Mouse (Mus musculus) layer of hippocampus, postnatal 36 days (tissue): Measurements from ENCODE around the gene Hsp90aa1. TPM values are rescaled to one million over a fixed set of nuclear protein-coding genes. Genes with fewer than 3 reads are reported as not detected.
"Not testable (repeated sequence)": the region's sequence is repeated elsewhere in the genome, so short reads cannot be mapped to it uniquely, and the experiment has no call there.

Experiments
- DNase-seq, 2 experiments: peaks; one replicate each; pipeline ENCODE4 v3.0.0; 2022
- total RNA-seq, 2 experiments: library from RNA; stranded (reverse); gene quantifications; 2 replicates each; pipeline ENCODE4 v1.2.3; 2021

The Hsp90aa1 gene
- 1,000 to 10,000 TPM; 1,068 to 1,130 TPM for total RNA-seq

DNA sequence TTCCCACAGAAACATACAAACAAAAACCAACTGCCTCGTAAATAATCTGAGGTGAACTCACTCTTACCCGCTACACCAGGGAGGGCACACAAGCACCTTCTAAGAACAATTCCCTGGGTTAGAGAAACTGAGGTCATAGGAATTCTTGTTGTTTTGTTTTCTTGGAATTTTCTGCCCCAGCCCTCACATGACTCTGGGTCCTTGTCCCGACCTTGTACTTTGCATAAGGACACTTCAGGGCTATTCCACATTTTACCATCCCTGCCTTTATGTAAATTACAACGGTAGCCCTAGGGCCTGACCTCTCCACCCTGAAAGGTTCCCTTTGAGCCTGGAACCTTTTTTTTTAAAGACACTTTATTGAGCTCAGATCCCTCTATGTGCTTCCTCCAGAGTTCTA, at the start of gene Hsp90aa1:
TSS of gene Hsp90aa1 (minus strand) at position 173 of the 400 bp plus-strand sequence.
- no peak for DNase-seq

DNA sequence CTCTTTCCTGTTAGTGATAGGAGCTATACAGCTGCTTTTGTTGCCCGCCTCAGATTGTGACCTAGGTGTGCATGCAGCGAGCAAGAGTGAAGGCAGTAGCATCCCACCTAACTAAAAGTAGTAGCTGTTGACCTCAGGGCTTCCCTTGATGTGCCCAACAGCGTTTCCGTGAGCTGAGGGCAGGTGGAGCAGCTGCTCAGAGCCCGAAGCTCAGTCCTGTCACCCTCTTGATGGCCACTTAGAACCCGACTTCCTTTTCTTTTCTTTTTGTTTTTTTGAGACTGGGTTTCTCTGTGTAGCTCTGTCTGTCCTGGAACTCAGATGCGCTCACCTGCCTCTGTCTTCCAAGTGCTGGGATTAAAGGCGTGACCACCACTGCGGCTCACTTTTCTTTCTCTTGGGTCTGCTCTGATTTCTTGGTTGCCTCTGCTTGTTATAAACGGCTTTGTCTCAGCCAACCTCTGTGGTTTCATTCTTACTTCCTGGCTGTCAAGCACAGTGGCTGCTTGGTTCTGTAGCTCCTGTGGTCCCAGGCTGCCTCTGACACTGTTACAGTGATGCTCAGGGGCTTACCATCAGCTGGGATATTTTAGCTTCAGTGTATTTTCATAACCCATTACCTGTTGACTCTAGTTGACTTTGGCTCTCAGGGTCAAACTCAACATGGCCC, 48.4 kb upstream of the Hsp90aa1 start:
- no peak for DNase-seq

DNA sequence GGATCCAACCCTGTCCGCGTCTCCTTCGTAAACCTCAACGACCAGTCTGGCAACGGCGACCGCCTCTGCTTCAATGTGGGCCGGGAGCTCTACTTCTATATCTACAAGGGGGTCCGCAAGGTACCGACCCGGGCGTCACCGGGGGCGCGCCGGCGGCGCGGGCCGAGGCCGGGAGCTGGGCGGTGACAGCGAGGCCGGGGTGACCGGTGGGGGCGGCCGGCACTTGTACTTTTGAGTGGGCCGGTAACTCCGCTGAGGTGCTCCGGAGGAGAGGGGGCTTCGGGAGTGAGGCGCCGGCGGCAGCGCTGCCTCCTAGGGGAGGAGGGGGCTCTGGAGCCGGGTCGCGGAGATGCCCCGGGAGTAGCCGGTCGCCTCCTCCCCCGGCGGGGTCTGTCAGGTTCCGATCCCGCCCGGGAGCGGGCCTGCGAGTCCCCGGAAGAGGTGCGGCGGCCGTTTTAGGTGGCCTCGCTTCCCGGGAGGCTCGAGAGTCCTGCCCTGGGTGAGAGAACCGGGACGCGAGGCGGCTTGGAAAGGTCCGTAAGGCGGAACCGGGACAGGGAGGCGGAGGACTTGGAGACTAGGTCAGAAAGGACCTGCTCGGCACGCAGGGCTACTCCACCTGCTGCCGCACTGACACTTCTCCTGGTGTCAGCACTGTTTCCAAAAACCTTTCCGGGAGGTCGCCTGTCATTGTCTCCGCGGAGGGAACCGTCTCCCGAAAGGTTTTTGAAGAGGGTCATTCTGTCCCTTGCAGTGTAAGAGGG, 35.8 kb upstream of the Hsp90aa1 start:
- DNase-seq: no peak

DNA sequence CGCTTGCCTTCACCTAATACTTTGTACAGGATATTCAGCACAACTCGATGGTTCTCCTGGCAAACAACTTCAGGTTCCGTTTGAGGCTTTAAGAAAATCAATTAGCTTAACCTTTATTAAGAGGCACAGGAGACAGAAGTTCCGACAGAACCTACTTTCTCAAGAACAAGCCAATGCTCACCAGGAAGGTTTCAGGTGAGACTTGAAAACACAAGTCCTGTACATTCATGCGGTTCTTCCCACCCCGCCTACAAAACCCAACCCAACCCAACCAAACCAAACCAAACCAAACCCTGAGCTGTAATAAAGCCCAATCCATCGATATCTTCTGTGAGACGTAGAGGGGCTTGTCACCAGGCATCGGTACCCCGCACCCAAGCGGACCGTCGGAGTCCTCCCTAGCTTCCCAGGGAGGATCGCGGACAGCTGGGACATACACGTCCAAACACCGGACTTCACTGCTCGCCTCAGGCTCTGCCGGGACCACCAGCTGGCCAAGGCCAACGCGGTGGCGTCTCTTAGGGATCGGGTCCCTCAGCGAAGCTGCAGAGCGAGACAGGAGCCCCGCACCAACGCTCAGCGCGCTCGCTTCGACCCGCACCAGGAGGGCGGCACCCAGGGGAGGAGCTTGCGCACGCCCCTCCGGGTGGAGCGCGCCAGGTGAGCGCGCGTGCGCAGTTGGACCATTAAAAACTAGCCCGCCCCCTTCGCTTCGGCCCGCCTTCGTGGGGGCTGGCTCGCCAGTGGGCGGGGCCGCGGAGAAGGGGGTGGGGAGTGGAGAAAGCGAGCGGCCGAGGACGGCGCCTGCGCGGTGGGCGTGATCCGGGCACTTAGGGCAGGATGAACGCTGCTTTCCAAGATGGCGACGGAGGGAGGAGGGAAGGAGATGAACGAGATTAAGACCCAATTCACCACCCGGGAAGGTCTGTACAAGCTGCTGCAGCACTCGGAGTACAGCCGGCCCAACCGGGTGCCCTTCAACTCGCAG, 34.9 kb upstream of the Hsp90aa1 start, which contains the start of gene Wdr20:
TSS of gene Wdr20 (plus strand) at position 775 of the 988 bp plus-strand sequence.
- DNase-seq: peak; percentile 98 to 99

DNA sequence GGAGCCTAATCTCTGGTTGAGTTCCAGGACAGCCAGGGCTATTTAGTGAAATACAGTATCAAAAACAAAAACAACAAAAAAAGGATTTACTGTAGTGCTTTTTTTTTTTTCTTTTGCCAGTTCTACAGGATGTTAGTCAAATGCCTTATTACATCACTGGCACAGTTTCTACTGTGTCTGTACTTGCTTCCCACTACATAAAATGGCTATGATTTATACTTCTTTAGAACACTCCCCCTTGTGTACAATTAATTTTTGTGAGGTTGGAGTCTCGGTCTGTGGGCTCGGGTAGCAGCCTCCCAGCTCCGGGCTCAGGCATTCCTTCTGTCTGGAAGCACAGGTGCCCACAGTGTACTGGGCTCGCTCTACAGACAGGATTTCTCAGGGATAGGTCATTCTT, 34.1 kb upstream of the Hsp90aa1 start:
- no peak for DNase-seq

DNA sequence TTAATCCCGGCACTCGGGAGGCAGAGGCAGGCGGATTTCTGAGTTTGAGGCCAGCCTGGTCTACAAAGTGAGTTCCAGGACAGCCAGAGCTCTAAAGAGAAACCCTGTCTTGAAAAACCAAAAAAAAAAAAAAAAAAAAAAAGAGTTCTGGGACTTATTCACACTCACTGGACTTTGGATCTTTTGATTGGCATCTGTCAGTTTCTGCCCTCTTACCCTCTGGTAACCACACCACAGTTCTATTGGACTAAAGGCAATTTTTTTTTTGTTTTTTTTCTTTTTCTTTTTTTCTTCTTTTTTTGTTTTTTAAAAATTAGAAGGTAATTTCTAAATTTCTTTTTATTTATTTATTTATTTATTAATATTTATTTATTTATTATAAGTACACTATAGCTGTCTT, 30.7 kb upstream of the Hsp90aa1 start:
- not testable (repeated sequence) for DNase-seq

DNA sequence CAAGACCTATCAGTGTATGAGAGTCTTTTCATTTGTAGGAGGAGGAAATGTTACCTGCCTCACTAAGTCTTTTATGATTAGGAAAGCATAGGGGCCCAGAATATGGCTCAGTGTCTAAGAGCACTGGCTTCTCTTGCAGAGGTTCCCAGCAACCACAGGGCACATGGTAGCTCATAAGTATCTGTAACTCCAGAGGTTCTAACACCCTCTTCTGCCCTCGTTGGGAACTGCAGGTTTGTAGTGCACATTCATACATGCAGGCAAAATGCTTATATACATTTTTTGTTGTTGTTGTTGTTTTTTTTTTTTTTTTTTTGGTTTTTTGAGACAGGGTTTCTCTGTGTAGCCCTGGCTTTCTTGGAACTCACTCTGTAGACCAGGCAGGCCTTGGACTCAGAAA, 23.9 kb upstream of the Hsp90aa1 start:
- DNase-seq: no peak

DNA sequence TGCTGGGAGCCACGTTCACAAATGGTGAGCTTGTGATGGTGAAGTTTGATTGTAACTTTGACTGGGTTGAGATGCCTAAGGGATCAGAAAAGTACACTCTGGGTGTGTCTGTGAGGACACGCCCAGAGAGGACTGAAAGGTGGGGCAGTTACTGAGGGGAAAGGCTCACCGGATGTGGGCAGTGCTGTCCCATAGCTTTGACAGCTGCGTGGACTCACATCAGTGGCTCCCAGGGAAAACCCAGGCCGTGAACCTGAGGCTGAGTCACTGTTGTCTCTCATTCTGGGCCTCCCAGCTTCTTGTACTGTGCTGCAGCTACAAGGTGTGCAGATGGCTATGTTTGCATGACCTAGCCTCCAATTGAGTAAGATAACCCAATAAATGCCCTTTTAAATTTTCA, 23.0 kb upstream of the Hsp90aa1 start:
- DNase-seq: no peak

DNA sequence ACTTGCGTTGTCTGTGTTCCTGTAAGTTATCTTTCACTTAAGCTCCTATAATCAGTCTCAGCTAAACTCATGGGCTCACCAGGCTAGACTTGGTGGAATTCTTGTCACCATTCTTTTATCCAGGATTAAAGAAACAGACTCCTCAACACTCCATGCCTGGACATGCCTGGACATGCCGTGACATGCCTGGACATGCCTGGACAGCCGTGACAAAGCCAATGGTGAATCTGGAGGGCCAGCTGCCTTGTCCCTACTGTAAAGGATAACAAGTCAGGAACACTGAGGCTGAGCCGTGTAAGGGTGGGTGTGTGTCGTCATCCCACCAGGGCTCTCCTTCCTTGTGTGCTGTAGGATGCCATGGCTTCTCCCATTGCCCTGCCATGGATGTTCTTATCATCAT, 22.5 kb upstream of the Hsp90aa1 start:
- no peak for DNase-seq

DNA sequence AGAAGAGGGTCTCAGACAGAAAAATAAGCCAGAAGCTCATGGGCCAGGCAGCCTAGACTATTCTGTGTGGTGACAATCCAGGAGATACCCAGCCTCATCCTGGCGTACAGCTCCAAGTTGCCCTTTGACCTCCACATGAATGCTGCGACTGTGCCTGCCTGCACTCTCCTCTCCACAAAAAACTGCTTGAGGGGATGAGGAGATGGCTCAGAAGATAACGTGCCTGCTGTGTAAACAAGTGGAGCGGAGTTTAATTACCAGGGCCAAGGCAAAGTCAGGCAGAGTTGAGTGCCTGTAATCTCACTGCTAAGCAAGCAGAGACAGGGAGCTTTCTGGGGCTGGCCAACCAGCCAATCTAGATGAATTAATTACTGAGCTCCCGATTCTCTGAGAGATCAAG, 13.5 kb upstream of the Hsp90aa1 start:
- no peak for DNase-seq

DNA sequence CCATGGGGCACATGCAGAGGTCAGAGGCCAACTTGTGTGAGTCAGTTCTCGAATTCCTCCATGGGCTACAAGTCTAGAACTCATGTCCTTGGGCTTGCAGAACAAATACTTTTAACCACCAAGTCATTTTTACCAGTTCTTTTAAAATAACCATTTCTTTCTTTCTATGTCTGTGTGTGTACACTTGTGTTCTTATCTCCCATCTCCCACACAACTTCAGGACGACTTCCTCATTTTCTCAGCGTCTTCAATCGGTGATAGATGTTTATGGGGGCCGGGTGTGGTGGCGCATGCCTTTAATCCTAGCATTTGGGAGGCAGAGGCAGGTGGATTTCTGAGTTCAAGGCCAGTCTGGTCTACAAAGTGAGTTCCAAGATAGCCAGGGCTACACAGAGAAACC, 11.7 kb upstream of the Hsp90aa1 start:
- DNase-seq: no peak

DNA sequence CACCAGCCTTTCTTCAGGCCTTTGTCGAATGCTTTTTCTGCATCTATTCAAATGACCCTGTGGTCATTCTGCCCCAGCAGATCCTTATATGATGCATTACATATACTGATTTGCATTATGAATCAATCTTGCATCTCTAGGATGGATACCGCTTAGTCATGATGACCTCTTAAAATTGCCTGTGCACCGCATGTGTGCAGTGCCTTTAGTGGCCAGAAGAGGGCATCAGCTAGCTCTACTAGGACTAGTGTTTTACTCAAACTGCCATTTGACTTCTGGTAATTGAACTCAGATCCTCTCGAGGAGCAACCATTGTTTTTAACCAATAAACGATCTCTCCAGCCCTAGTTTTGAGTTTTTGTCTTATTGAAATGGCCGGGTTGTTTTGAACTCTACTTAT, 11.3 kb upstream of the Hsp90aa1 start:
- DNase-seq: no peak

DNA sequence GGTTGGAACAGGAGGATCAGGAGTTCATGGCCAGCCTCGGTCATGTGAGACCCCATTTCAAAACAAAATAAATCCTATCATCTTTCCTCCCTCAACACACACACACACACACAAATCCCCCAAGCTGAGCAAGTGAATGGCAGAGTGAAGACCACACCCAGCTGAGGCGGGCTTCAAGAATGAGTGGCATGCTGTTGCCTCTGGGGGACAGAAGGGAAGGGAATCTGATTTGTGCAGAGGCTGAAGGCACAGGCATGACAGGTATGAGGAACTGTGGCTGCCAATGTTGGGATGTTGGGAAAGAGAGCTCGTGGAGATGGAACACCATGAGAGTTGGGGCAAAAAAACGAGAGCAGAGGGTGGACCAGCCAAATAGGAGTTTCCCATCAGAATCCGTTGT, 8.7 kb upstream of the Hsp90aa1 start:
- no peak for DNase-seq

DNA sequence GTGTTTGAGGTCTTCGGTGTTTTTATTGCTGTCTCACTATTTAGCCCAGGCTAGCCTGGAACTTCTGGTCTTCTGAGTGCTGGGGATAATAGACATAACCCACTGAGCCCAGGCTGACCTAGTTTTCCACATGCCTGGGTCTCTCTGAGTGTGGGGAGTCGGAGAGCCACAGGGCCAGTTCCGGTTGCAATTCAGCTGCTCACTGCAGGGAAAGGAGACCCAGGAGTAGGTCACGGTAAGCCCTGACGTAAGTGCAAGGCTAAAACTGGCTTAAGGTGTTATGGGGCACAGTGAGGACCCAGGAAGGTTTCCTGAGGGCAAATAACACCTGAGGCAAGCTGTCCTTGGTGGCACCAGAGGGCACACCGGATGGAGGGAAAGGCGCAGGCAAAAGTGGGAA, 4.9 kb upstream of the Hsp90aa1 start:
- no peak for DNase-seq

DNA sequence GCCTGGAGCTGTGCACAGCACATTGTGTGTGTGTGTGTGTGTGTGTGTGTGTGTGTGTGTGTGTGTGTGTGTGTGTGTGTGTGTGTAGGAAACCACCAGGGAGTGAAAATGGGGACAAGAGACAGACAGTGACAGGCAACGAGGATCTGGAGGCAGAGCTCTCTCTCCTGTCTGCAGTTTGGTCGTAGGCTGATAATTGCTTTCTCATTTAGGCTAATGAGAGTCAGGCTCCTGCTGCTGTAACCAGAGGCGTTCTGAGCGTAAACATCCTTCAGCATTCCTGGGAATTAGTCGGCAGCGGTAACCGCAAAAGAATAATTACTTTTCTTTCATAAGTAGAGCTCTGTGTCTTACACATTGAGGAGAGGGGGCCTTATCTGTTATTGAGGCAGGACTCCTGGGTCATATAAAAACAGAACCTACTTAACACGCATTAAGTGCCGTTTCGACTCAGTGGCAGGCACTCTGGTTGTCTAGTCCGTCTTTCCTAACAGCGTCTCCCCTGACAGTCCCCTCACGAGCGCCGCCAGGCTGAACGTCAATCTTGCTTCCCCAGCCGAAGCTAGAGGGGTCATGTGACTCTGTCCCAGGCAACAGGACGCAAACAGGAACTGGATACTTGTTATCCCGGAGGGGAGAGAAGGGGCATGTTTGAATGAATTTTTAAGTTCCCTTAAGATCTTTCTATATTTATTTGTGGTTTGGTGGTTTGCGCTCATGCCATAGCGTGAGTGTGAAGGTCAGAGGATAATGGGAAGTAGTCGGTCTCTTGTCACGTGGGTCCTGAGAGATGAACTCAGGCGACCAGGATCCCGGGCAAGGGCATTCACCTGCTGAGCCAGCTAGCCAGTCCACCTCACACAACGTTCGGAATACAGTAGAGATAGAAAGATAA, 4.1 kb upstream of the Hsp90aa1 start:
- DNase-seq: peak; percentile 34 to 38

DNA sequence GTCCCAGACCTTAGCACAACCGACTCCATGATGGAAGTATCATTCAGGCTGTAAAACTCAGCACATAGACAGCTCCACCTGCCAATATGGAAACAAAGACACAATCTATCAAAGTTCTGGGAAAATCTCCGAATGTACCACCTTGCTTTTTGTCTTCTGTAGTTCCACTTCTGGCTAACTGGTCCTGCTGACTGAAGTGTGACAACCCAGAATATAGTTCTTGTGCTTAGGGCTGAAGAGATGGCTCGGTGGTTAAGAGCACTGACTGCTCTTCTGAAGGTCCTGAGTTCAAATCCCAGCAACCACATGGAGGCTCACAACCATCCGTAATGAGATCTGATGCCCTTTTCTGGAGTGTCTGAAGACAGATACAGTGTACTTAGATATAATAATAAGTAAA, 2.9 kb upstream of the Hsp90aa1 start:
- not testable (repeated sequence) for DNase-seq

DNA sequence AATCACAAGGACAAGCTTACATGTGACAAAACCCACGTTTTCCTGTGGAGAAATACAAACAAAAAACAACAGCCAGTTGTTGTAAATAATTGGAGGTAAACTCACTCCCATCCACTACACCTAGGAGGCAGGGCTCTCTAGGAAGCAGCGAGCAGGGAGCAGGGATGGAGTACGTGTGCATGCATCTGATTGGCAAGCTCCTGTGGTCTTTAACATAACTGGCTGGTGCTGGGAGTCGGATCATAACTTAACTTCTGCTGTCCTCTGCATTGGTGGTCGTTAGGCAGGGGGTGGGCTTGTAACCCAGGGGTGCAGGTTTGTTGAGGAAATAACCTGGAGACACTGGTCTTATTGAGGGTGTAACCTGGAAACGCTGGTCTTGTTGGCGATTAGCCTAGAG, 1.2 kb upstream of the Hsp90aa1 start:
- no peak for DNase-seq

DNA sequence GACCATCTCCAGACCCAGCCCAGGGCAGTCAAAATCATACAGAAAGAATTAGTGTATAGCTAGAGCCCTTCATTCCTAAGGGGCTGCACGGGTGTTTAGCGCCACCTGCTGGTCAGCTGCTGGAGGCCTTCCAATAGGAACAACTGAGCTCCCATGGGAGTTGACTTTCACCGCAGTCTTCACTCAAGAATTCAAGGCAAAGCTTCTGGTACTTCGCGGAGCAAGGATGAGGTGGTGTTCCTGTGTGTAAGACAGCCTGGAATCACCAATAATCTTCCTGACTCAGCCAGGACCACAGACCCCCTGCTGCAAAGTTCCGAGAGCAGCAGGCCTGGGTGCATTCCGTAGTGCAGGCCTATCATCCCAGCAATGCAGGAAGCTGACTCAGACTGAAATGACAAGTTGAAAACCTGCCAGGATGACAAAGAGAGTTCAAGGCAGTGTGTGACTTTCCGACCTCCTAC, 512 bp upstream of the Hsp90aa1 start:
- DNase-seq: peak; percentile 77 to 79

DNA sequence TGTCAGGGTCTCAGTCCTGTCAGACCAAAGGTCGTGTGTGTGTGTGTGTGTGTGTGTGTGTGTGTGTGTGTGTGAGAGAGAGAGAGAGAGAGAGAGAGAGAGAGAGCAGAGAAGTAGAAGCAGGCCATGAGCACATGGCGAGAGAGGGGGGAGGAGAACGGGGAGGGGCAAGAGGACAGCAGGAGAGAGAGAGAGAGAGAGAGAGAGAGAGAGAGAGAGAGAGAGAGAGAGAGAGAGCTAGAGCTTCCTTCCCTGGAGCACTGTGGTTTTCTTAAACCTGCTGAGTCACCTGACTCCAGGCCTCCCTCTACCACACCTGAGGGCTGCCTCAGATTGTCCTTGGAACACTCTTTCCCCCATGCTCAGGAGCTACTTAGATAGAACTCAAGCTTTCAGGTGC, 1.2 kb downstream of the Hsp90aa1 start:
- DNase-seq: not testable (repeated sequence)

DNA sequence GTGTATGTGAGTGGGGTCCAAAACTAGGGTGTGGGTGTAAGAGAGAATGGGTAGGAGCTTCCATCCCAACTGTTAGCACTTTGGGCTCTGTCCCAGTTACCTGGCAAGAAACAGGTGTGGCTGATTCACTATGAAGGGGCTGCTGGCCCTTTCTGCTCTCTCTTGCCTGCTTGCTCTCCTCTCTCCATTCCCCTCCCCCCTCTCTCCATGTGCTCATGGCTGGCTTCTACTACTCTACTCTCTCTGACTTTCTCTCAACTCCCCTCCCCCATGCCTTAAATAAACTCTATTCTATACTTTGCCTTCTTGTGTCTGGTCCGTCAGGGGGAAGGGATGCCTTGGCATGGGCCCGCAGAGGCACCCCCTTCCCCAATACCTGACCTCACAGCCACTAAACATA, 1.8 kb downstream of the Hsp90aa1 start:
- DNase-seq: no peak

DNA sequence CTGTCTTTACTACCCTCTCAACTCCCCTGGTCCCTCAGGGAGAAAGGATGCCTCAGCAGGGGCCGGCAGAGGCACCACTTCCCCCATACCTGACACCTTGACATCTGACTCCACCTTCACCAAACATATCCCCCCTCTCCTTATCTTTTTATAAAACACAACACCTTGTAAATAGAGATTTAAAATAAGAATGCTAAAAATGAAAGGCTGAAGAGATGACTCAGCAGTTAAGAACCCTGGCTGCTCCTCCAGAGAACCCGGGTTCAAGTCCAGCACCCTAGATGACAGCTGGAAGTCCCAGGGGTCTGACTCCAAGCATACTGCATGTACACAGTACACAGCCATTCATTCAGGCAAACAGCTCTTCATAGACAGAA, 3.4 kb downstream of the Hsp90aa1 start:
- no peak for DNase-seq
